Mouse (Mus musculus) bone marrow, adult 2 months (tissue): ENCODE measurements around the gene Hoxc4.

Source experiments
- CTCF ChIP-seq: fragments of 200-500 bp; IDR thresholded peaks from 2 replicates; pipeline ENCODE4 v1.5.1; 2011; ENCODE audit warnings: low read length, control low read depth; ENCODE audit not compliant: control insufficient read depth, insufficient read depth
- POLR2A ChIP-seq: fragments of 200-500 bp; IDR thresholded peaks from 2 replicates; pipeline ENCODE4 v1.6.1; 2011; ENCODE audit warnings: low read depth, mild to moderate bottlenecking, control low read depth, low read length, borderline replicate concordance; ENCODE audit not compliant: control insufficient read depth

GRCm38 (mm10) chr15:103005797-103006196 lies 12.9 kb upstream of the Hoxc4 start:
- TF ChIP-seq POLR2A (no peak), CTCF (no peak)
